Mouse (Mus musculus): Measurements from ENCODE around the gene Cfap161. TPM values are rescaled to one million over a fixed set of nuclear protein-coding genes. Genes with fewer than 3 reads are reported as not detected.

The Cfap161 gene
- total RNA-seq, 2 experiments from 2014 or later, result not detected

DNA sequence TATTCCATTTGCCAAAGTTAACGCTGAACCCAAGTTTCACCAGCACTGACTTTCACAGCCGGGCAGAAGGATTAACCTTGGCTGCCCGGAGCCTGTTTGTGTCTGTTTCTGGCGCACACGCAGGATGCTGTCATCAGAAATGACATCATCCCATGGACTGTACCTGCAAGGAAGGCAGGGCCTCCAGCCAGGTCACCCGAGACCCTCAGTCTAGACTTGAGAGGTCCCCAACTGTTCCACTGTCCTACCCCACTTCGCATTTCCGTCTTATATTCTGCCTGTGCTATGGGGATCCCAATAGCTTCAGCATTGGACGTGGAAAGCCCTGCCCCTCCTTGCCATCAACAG, 49.6 kb downstream of the Cfap161 start:
- ATAC-seq (replicated peaks; ENCODE audit: low FRiP score, poor library complexity, severe bottlenecking), result no peak

DNA sequence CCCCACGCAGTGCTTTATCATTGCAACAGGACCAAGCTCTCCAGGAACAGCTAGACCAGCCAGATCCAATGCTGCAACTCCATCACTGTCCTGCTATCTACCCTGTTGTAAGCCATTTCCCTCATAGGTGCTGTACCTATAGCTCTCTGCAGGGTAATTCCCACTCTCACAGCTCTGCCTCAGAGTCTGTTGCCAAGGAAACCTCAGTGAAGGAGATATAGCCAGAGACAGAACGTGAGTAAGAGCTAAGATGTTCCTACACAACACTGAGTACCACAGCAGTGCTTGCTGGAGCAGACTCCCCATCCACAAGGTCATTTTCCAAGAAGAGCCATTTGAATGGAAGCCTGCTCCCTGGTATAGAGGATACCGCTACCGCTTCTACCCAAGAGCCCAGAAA, 50.4 kb downstream of the Cfap161 start:
- no peak for ATAC-seq (replicated peaks; ENCODE audit: low FRiP score, poor library complexity, severe bottlenecking)

- no peak for ATAC-seq (replicated peaks; ENCODE audit: low FRiP score, poor library complexity, severe bottlenecking)
Observed at GRCm38 (mm10) chr7:83742690-83743089, 52.0 kb downstream of the Cfap161 start.

DNA sequence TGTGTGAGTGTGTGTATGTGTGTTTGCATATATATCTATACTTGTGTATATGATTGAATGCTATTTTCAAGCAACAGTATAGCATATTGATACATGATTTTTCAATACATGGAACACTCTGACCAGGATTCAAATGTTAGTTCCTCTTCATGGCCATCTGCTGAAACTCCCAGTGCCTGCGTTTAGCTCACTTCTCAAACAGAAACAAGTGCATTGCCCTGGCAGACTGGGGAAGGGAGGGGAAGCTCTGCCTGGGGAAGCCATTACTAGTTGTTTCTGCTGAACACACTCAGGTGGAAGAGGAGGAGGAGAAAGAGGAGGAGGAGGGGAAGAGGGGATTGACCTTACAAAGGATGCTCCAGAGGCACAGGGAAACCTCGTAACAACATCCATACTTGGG, 52.7 kb downstream of the Cfap161 start:
- no peak for ATAC-seq (replicated peaks; ENCODE audit: low FRiP score, poor library complexity, severe bottlenecking)

GRCm38 (mm10) chr7:83739680-83740310, 54.9 kb downstream of the Cfap161 start:
- ATAC-seq (replicated peaks; ENCODE audit: low FRiP score, poor library complexity, severe bottlenecking), result no peak

GRCm38 (mm10) chr7:83738623-83739462, 55.8 kb downstream of the Cfap161 start:
- ATAC-seq (replicated peaks; ENCODE audit: low FRiP score, poor library complexity, severe bottlenecking), result no peak

- no peak for ATAC-seq (replicated peaks; ENCODE audit: low FRiP score, poor library complexity, severe bottlenecking)
Observed at GRCm38 (mm10) chr7:83737914-83738490, 56.7 kb downstream of the Cfap161 start.

GRCm38 (mm10) chr7:83736341-83737115, 58.2 kb downstream of the Cfap161 start:
- ATAC-seq (replicated peaks; ENCODE audit: low FRiP score, poor library complexity, severe bottlenecking), result no peak

- ATAC-seq (replicated peaks; ENCODE audit: low FRiP score, poor library complexity, severe bottlenecking), result no peak
Observed at GRCm38 (mm10) chr7:83735108-83735781, 59.4 kb downstream of the Cfap161 start.

GRCm38 (mm10) chr7:83734671-83735082, 60.0 kb downstream of the Cfap161 start:
- ATAC-seq (replicated peaks; ENCODE audit: low FRiP score, poor library complexity, severe bottlenecking), result no peak

GRCm38 (mm10) chr7:83734246-83734645, 60.4 kb downstream of the Cfap161 start:
- ATAC-seq (replicated peaks; ENCODE audit: low FRiP score, poor library complexity, severe bottlenecking), result no peak

- ATAC-seq (replicated peaks; ENCODE audit: low FRiP score, poor library complexity, severe bottlenecking), result no peak
Observed at GRCm38 (mm10) chr7:83732781-83733180, 61.9 kb downstream of the Cfap161 start.

- no peak for ATAC-seq (replicated peaks; ENCODE audit: low FRiP score, poor library complexity, severe bottlenecking)
Observed at GRCm38 (mm10) chr7:83731961-83732666, 62.6 kb downstream of the Cfap161 start.

GRCm38 (mm10) chr7:83731297-83731696, 63.4 kb downstream of the Cfap161 start:
- ATAC-seq (replicated peaks; ENCODE audit: low FRiP score, poor library complexity, severe bottlenecking), result no peak

DNA sequence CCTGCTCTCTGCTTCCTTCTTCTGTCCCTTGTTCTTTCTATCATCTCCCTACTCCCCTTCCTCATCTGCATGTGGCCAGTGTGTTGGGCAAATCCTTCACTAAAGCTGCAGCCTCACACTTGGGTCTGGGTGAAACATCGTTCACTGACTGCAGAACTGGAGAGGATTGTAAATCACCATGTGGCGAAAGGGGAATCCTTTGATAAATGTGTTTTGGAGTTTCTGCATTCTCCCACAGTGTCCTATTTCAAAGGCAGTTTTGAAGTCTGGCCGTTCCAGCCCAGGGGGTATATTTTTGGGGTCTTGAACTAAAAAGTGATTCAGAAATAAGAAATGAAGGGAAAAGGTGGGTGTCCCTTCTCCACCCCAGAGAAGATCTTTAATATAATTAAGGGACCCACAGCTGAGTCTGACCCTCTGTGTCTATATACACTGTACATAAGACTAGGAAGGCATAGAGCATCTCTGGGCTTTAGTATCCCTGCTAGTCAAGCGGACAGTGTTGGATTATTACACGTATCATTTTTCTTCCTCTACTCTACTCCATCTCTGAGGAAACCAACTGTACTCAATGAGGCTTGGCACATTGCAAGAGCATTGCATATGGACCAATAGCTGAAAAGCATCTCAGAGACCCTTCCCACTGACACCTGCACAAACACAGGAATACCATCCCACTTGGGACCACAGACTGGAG, 67.6 kb downstream of the Cfap161 start:
- ATAC-seq (replicated peaks; ENCODE audit: low FRiP score, poor library complexity, severe bottlenecking), result no peak

GRCm38 (mm10) chr7:83725801-83726200, 68.9 kb downstream of the Cfap161 start:
- no peak for ATAC-seq (replicated peaks; ENCODE audit: low FRiP score, poor library complexity, severe bottlenecking)

- no peak for ATAC-seq (replicated peaks; ENCODE audit: low FRiP score, poor library complexity, severe bottlenecking)
Observed at GRCm38 (mm10) chr7:83724541-83724940, 70.1 kb downstream of the Cfap161 start.

All from erythroblast, adult 5-6 weeks (primary cell).